Mouse (Mus musculus) heart, postnatal 14 days (tissue): ENCODE results near the gene Fgf13. TPM values are rescaled to one million over a fixed set of nuclear protein-coding genes. Genes with fewer than 3 reads are reported as not detected.

Source experiments
- DNase-seq, 2 experiments: peaks; one replicate each; pipeline ENCODE4 v3.0.0; 2021 to 2022
- intact Hi-C: fragments of 180-260 bp; cut with DNase I; formaldehyde crosslinking; loops from one replicate; pipeline ENCODE4 v1.15.1; 2025
- long read RNA-seq, 2 experiments: library from polyadenylated mRNA; stranded (forward); transcript quantifications; one replicate each; pipeline ENCODE4 v2.0.0; 2021
- total RNA-seq, 2 experiments: library from RNA; stranded (reverse); gene quantifications; 2 replicates each; pipeline ENCODE4 v1.2.3; 2021

Fgf13 gene
- 100 to 1,000 TPM; 105 to 119 TPM for total RNA-seq
- long read RNA-seq, experiment 1, partial matches to known transcripts, result 1 of 6 reads
- long read RNA-seq, experiment 1, other reads (novel, unspliced or antisense), result 5 of 6 reads
- long read RNA-seq, experiment 2, partial matches to known transcripts, result 1 of 5 reads
- long read RNA-seq, experiment 2, other reads (novel, unspliced or antisense), result 3 of 5 reads

DNA sequence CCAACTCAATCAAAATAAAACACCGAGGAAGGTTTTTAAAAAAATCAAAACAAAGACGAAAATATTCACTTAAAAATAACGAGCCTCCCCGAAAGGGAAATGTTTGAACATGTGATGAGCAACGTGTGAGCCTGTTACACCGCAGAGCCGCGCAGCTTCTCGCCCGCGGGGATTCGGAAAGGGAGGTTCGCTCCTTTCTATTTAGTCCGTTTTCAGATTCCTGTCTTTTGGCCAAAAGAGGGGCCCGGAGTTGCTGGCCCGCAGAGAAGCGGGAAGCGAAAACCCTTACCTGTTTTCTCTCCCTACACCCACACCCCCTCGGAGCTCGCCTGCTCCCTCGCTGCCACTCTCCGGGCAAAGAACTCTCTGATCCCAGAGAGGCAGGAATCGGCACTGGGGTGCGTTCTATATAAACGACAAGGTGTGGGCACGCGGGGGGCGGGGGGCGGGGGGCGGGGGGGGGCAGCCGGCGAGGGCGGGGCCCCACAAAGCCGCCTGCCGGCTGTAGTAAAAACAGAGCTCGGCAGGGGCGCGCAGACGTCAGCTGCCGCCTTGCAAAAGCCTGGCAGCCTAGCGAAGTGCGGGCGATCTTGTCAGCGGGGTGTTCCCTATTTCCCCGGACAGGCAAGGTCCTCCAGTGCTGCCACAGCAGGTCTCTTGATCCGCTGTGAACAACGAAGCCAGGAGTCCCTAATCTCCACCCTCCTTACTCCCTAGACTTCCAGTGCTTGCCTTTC lies at the start of gene Fgf13:
Gene Fgf13, minus strand, starts transcription at position 377 of the 737 bp plus-strand sequence.
- intact Hi-C loops, result no loop called here
- peak; percentile 15 to 45 for DNase-seq

DNA sequence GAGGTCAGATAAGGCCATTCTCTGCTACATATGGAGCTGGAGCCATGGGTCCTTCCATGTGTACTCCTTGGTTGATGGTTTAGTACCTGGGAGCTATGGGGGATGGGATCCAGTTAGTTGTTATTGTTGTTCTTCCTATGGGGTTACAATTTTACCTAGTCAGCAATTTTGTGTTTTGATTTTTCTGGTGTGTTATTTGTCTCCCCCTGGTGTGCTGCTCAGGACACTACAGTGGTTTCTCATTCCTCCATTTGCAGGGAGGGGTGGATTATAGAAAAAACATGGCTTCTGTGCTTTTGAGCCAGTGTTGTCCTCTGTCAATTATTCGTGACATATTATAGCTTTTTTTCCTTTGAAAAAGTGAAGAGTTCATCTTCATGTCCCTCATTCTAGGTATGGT lies 38.7 kb upstream of the Fgf13 start:
- no peak for DNase-seq
- intact Hi-C loops, result loop anchor here (5.0 kb wide), 1 partner anchor 414 kb away; no protein-coding TSS in a partner anchor

- DNase-seq, result no peak
- intact Hi-C loops, result no loop called here
These were observed 21.2 kb upstream of the Fgf13 start for GRCm38 (mm10) chrX:59589050-59589449.

DNA sequence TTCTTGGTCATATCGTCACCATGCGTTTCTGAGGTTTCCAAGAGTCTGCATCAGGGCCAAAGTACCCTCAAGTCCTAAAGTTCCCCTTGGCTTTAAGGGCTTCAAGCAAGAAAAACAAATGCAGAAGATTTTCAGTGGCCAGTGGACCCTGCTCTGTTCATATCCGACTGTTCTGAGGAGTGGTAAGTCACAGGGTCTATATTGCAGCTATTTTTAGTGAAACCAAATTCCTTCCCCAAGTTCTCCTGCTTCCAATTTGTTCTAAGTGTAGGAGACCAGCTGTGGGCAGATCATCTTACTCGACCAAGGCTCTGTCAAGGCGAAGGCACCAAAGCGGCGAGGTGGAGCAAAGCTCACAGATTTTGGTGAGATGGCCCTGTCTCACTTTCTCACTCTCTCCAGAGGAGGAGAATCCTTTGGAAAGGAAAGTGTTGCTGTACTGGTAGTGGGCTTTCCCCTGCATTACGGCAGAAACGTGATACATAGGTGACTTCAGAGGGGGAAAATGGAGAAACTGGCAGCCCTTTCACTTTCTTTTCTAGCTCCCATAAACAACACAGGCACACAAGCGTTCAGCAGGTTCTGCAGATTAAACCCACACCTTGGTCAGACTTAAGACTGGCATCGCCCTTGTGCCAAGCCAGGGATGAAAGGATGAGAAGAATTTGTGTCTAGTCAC lies 17.8 kb upstream of the Fgf13 start:
- intact Hi-C loops, result no loop called here
- no peak for DNase-seq

- intact Hi-C loops, result no loop called here
- no peak for DNase-seq
These were observed 16.2 kb upstream of the Fgf13 start for GRCm38 (mm10) chrX:59584034-59584433.

GRCm38 (mm10) chrX:59566826-59567694 lies 811 bp downstream of the Fgf13 start:
- intact Hi-C loops, result no loop called here
- DNase-seq, result peak in 1 of 2 experiments; percentile 29

- DNase-seq, result peak in 1 of 2 experiments; percentile 3
- intact Hi-C loops, result no loop called here
These were observed 1.7 kb downstream of the Fgf13 start for GRCm38 (mm10) chrX:59566017-59566679.

GRCm38 (mm10) chrX:59547931-59548330 lies 19.9 kb downstream of the Fgf13 start:
- no peak for DNase-seq
- intact Hi-C loops, result no loop called here

DNA sequence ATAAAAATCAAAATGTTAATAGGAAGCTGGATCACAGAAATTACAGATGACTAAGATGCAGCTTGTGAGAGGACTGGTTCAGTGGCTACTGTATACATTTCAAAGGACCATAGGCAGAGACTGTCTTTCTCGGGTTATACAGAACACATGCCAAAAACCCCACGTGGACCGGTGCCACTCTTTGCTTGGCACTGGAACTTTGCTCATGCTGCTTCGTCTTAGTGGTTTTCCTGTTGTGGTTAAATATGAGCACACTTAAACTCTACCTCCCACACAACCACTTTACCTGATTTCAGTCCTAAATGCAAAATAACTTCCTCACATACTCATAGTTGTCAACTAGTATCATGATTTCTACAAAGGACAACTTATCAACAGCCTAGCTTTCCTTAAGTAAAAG lies 59.6 kb downstream of the Fgf13 start:
- no peak for DNase-seq
- intact Hi-C loops, result no loop called here

DNA sequence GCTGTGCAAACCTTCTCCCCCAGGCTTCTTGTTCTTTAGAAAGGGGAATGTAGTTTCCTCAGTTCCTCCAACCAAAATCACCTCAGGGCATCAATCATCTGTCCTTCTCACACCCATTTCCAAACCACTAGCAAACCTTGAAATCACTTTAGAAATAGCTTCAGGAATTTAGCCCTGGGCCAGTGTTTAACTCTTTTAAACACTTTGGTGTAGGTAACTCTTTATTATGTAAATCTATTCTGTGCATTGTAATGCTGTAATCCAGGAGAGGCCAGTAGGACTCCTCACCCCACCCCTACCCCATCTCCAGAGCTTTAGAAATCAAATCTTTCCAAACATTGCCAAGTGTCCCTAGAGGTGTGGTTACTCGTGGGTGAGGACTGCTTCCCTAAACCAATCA lies 74.5 kb downstream of the Fgf13 start:
- DNase-seq, result no peak
- intact Hi-C loops, result no loop called here

DNA sequence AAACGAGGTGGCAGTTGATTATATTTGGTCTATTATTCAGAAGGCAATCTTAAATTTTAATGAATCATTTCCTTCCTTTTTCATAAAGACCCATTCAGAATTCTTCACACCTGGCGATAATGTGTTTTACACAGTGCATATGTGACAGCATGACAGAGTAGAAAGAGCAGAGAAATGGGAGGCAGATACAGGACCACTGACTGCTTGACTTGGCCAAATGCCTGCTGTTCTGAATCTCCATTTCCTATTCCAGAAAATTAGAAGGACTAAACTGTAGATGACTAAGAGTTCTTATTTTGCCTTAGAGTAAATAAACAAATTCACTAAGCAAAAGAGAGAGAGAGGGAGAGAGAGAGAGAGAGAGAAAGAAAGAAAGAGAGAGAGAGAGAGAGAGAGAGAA lies 82.4 kb downstream of the Fgf13 start:
- intact Hi-C loops, result no loop called here

DNA sequence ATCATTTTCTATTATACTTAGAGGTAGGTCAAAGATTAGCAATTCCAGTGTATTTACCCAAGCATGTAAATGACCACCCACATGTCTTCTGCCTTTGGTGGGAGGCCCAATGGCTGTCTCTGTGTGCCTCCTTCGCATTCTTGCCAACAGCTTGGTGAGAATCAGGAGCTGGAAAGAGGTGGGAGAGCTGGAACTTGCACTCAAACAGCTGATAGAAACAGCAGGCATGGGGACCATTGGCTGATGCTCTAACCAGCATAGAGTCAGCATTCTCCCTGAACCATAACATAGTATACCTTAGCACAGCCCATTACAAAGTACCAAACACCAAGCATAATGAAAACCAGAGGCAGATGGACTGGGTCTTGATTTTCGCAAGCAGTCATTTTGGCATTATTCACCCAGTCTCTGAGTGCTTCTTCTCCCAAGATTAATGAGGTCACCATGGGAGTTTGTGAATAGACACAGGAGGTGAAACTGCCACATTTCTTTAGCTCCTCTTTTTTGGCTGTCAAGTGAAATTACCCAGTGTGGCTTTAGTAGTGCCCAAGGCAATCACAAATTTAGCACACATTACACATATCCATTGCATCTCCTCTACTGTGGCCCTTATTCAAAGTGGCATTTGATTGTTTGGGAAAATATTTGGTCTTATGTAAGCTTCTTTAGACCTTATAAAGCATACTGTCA lies 165.1 kb downstream of the Fgf13 start:
- no peak for DNase-seq
- intact Hi-C loops, result no loop called here

More for the DNA sequence above, 82.4 kb downstream of the Fgf13 start:
- DNase-seq, result no peak

DNA sequence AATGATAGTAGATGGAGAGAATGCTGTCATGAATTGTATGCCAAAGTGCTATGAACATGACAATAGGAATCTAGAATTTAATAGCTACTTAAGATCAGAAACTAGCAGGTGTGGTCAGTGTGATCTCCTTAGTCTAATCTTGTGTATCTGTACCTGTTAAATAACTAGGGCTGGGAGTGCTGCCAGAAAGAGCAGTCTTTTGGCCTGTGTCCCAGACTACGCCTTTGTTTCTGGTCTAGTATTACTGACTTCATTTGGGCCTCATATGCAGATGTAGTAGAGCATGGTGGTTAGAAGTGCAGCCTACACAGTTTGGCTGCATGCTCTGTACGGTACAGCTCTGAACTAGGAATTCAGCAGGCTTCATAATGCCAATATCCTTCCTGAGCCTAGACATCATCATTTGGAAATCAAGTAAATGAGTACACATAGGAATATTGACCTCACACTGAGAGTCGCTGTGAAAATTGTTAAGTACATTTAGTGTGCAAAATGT lies 276.9 kb downstream of the Fgf13 start:
- DNase-seq, result no peak
- intact Hi-C loops, result no loop called here

DNA sequence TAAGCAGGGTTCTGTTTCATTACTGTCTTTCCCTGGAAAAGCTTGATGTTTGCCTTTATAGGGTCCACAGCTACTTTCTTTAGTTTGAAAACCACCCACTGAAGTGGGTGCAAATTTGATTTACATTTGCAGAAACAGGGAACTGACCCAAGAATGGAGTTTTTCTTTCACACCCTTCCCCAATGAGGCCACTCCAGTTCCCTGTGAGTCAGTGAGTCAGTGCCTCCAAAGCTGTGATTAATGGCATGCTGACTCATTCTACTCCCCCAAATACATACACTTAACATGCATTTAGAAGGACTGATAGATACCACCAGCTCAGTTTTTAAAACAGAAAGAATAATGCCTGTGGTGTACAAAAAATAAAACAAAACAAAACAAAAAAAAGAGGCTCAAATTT lies 316.3 kb downstream of the Fgf13 start:
- DNase-seq, result no peak
- intact Hi-C loops, result no loop called here

GRCm38 (mm10) chrX:59243752-59244151 lies 324.1 kb downstream of the Fgf13 start:
- DNase-seq, result no peak
- intact Hi-C loops, result no loop called here

DNA sequence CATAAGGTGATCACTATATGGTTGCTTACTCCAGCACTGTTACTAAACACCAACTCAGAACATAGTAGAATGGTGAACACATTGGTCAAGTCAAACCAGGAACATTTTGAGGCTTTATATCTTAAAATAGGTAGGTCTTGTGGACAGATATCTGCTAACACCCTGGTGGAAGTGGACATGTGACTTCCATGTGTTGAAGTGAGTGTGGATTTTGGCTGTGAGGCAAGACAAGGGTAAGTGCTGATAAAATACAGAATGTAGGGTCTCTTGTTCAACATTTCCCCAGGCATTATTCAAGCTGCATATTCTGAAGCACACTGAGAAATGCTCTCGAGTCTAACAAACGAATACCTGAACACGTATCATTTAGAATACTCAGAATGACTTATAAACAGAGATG lies 324.7 kb downstream of the Fgf13 start:
- intact Hi-C loops, result no loop called here
- DNase-seq, result peak; percentile 1 to 7

DNA sequence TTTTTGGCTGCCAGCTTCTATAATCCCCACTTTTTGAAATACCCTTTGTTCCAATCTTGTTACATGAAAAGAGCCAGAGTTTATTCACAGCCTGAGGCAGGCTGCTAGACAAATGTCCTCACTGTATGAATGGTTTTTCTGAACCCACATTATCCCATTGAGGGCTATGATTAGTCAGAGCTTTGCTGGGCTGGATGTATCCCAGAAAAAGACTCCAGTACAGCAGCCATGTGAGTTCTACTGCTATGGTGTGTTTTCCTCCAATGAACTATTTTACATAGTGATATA lies 326.5 kb downstream of the Fgf13 start:
- intact Hi-C loops, result no loop called here
- no peak for DNase-seq

DNA sequence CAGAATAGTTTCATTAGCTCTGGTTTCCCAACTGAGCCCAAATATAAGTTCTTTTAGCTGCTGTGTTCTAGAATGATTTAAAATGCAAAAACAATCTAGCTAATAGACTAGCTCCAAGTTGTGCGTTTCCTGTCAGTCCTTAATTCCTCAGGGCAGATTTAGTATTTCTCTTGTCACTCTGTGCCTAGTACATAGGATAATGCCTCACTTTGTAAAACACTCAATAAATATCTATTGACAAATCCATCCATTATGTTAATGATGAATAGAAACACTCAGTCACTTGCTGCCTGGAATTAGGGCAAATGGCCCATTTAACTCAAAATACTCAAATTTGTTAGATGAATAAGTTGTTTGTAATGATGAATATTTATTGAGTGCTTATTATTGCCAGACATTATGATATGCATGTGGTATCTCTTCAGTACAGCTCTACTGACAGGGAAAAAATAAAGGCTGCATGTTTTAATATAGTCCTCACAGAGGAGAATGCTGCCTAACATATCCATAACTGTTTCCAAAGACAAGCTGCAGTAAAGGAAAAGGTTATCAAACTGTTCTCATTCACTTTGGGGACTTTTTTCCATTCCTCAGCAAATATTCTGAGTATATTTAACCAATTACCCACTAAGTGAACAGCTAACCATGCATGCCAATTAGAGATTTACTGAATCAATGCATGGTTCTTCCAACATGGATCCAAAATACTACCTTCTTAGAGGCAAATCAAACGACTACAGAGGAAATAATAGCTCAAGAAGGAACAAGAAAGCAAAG lies 327.0 kb downstream of the Fgf13 start:
- intact Hi-C loops, result no loop called here
- DNase-seq, result no peak

DNA sequence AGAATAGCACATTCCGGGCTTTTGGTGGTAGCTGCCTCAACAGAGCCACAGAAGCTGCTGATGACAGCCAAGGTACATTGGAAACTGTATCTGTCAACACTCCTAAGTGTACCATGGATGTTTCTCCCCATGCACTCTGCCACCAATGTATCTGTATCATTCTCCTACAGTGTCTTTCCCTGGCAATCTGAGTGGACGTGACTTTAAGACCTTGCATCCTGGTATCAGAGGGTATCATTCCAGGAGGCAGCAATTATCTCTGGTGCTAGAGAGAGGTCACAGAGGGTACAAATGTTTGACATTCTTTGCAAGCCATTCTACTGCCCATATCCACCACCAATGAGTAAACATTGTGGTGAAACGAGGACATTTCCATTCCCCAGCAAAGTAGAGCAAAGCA lies 347.2 kb downstream of the Fgf13 start:
- intact Hi-C loops, result no loop called here
- DNase-seq, result peak in 1 of 2 experiments; percentile 13
